Mouse (Mus musculus) midbrain, embryonic 10.5 days (tissue): ENCODE results near the gene Pomgnt2. TPM values are rescaled to one million over a fixed set of nuclear protein-coding genes. Genes with fewer than 3 reads are reported as not detected.
A peak's percentile ranks its signal among the peaks of the same experiment; 100 is the strongest.

Source experiments
- DNase-seq: peaks from one replicate; pipeline ENCODE4 v3.0.0-alpha.2; 2017; ENCODE audit warnings: low spot score
- H3K27ac ChIP-seq: fragments of 300-500 bp; sonication (generic); replicated peaks from 2 replicates; pipeline ENCODE4 v1.5.1; 2016; ENCODE audit warnings: mild to moderate bottlenecking
- H3K27me3 ChIP-seq: fragments of 300-500 bp; sonication (generic); 2 replicates; pipeline ENCODE4 v1.6.1; 2016; ENCODE audit warnings: low read depth, mild to moderate bottlenecking; ENCODE audit not compliant: poor library complexity, severe bottlenecking
- H3K36me3 ChIP-seq: fragments of 300-500 bp; sonication (generic); 2 replicates; pipeline ENCODE4 v1.6.1; 2016; ENCODE audit warnings: mild to moderate bottlenecking, moderate library complexity
- H3K4me1 ChIP-seq: fragments of 300-500 bp; sonication (generic); 2 replicates; pipeline ENCODE4 v1.6.1; 2016
- H3K4me3 ChIP-seq: fragments of 300-500 bp; sonication (generic); 2 replicates; pipeline ENCODE4 v1.5.1; 2016; ENCODE audit warnings: mild to moderate bottlenecking, moderate library complexity
- H3K9me3 ChIP-seq: fragments of 300-500 bp; sonication (generic); replicated peaks from 2 replicates; pipeline ENCODE4 v1.6.1; 2016; ENCODE audit warnings: mild to moderate bottlenecking
- WGBS: fragments of 180-500 bp; shearing (Covaris S2); methylation state at CpG from one replicate; pipeline ENCODE4 v1.1.7; 2016; 5-methylcytosine and 5-hydroxymethylcytosine counted together
- polyA plus RNA-seq: library from polyadenylated mRNA; unstranded; fragments of >200 nt; fragmentation: Nextera tagmentation; extraction: Ambion mirVana; gene quantifications from 2 replicates; pipeline ENCODE4 v1.2.1, GENCODE M21; 2016

Gene Pomgnt2
- polyA plus RNA-seq, 1 experiment from 2014 or later, result 13.1 TPM

GRCm38 (mm10) chr9:121950418-121951113 lies 46.3 kb downstream of the Pomgnt2 start, which contains the start of gene Fam198a:
Fam198a (plus strand) TSS chr9:121950988.
- Histone ChIP-seq H3K36me3 (peaks cover 3% of the 10 kb centered on the region), H3K9me3 (no peaks in the 10 kb centered on the region), H3K4me1 (peaks cover 11% of the 10 kb centered on the region), H3K27ac (peak within 1 kb of the TSS; percentile 55), H3K27me3 (no peaks in the 10 kb centered on the region), H3K4me3 (peak within 1 kb of the TSS; percentile 20; the same call in 1 of the 2 replicates)
- peak; percentile 30 for DNase-seq
- 22% methylated on average over 14 of the region's 14 CpGs for WGBS

- Histone ChIP-seq H3K36me3 (peaks cover 4% of the 10 kb centered on the region), H3K27ac (no peak overlapping the region), H3K9me3 (no peaks in the 10 kb centered on the region), H3K4me1 (peaks cover 11% of the 10 kb centered on the region), H3K4me3 (no peak overlapping the region), H3K27me3 (no peaks in the 10 kb centered on the region)
- DNase-seq, result no peak
- WGBS, result 83% methylated on average over 4 of the region's 4 CpGs
These were observed 48.5 kb downstream of the Pomgnt2 start for GRCm38 (mm10) chr9:121948431-121948830.

GRCm38 (mm10) chr9:121947784-121948183 lies 49.1 kb downstream of the Pomgnt2 start:
- Histone ChIP-seq H3K27ac (no peak overlapping the region), H3K27me3 (no peaks in the 10 kb centered on the region), H3K9me3 (no peaks in the 10 kb centered on the region), H3K36me3 (peaks cover 4% of the 10 kb centered on the region), H3K4me3 (no peak overlapping the region), H3K4me1 (peaks cover 11% of the 10 kb centered on the region)
- WGBS, result 17% methylated on average over 4 of the region's 4 CpGs
- DNase-seq, result peak; percentile 41

GRCm38 (mm10) chr9:121943628-121944027 lies 53.3 kb downstream of the Pomgnt2 start:
- 88% methylated on average over 3 of the region's 3 CpGs for WGBS
- Histone ChIP-seq H3K27me3 (no peaks in the 10 kb centered on the region), H3K9me3 (no peaks in the 10 kb centered on the region), H3K4me3 (no peak overlapping the region), H3K27ac (no peak overlapping the region), H3K4me1 (no peaks in the 10 kb centered on the region), H3K36me3 (peaks cover 12% of the 10 kb centered on the region)
- DNase-seq, result no peak

- WGBS, result 91% methylated on average over 3 of the region's 3 CpGs
- Histone ChIP-seq H3K36me3 (peaks cover 12% of the 10 kb centered on the region), H3K9me3 (no peaks in the 10 kb centered on the region), H3K27me3 (no peaks in the 10 kb centered on the region), H3K27ac (no peak overlapping the region), H3K4me3 (no peak overlapping the region), H3K4me1 (no peaks in the 10 kb centered on the region)
- DNase-seq, result no peak
These were observed 53.9 kb downstream of the Pomgnt2 start for GRCm38 (mm10) chr9:121943005-121943404.

GRCm38 (mm10) chr9:121937944-121938355 lies 59.0 kb downstream of the Pomgnt2 start:
- peaks cover 8% of the 10 kb centered on the region for H3K36me3 ChIP-seq
- no peaks in the 10 kb centered on the region for H3K27me3 ChIP-seq
- no peaks in the 10 kb centered on the region for H3K9me3 ChIP-seq
- H3K27ac ChIP-seq, result peak overlapping the region; percentile 83
- DNase-seq, result peak; percentile 44
- peaks cover 8% of the 10 kb centered on the region for H3K4me1 ChIP-seq
- H3K4me3 ChIP-seq, result peak overlapping the region; percentile 58
- WGBS, result 61% methylated on average over 21 of the region's 21 CpGs

- Histone ChIP-seq H3K27me3 (no peaks in the 10 kb centered on the region), H3K27ac (peak overlapping the region; percentile 83; the same call in 1 of the 2 replicates), H3K9me3 (no peaks in the 10 kb centered on the region), H3K4me1 (peaks cover 8% of the 10 kb centered on the region), H3K4me3 (peak overlapping the region; percentile 58), H3K36me3 (peaks cover 8% of the 10 kb centered on the region; the same call in 1 of the 2 replicates)
- 63% methylated on average over 6 of the region's 6 CpGs for WGBS
- no peak for DNase-seq
These were observed 59.5 kb downstream of the Pomgnt2 start for GRCm38 (mm10) chr9:121937451-121937864.

GRCm38 (mm10) chr9:121936952-121937351 lies 60.0 kb downstream of the Pomgnt2 start:
- Histone ChIP-seq H3K36me3 (peaks cover 8% of the 10 kb centered on the region; the same call in 1 of the 2 replicates), H3K27me3 (no peaks in the 10 kb centered on the region), H3K9me3 (no peaks in the 10 kb centered on the region), H3K4me3 (peak overlapping the region; percentile 58; the same call in 1 of the 2 replicates), H3K27ac (peak overlapping the region; percentile 83; the same call in 1 of the 2 replicates), H3K4me1 (peaks cover 8% of the 10 kb centered on the region)
- DNase-seq, result no peak
- 79% methylated on average over 1 of the region's 1 CpGs for WGBS

- no peak for DNase-seq
- H3K4me3 ChIP-seq, result no peak overlapping the region
- H3K36me3 ChIP-seq, result 0 out of 2 replicates have a peak, but pooled peaks cover under 1% of the 10 kb centered on the region
- peaks cover 8% of the 10 kb centered on the region for H3K4me1 ChIP-seq
- no peaks in the 10 kb centered on the region for H3K27me3 ChIP-seq
- no peaks in the 10 kb centered on the region for H3K9me3 ChIP-seq
- 85% methylated on average over 4 of the region's 4 CpGs for WGBS
- H3K27ac ChIP-seq, result no peak overlapping the region
These were observed 62.1 kb downstream of the Pomgnt2 start for GRCm38 (mm10) chr9:121934856-121935255.

Other genes starting within 250 kb of the Pomgnt2 start
- 4.8 and 6.6 TPM in 2 replicates for gene Zfp651, start 237.8 kb downstream of the Pomgnt2 start, polyA plus RNA-seq
- 0.15 and 0.16 TPM in 2 replicates for gene Klhl40, start 219.5 kb downstream of the Pomgnt2 start, polyA plus RNA-seq
- gene Hhatl, start 204.6 kb downstream of the Pomgnt2 start, polyA plus RNA-seq, result not detected in 2 replicates
- 2.4 and 2.9 TPM in 2 replicates for gene Ccdc13, start 157.6 kb downstream of the Pomgnt2 start, polyA plus RNA-seq
- gene Higd1a, start 138.7 kb downstream of the Pomgnt2 start, polyA plus RNA-seq, result 207 and 245 TPM in 2 replicates
- 0.78 and 0.84 TPM in 2 replicates for gene Ackr2, start 98.8 kb downstream of the Pomgnt2 start, polyA plus RNA-seq
- gene Cyp8b1, start 80.8 kb downstream of the Pomgnt2 start, polyA plus RNA-seq, result not detected in 2 replicates
- 0.68 and 0.85 TPM in 2 replicates for gene Fam198a, start 46.1 kb downstream of the Pomgnt2 start, polyA plus RNA-seq
- 25.8 and 31.2 TPM in 2 replicates for gene Snrk, start 120.2 kb upstream of the Pomgnt2 start, polyA plus RNA-seq